Mouse (Mus musculus): ENCODE measurements around the gene Lat2. TPM values are rescaled to one million over a fixed set of nuclear protein-coding genes. Genes with fewer than 3 reads are reported as not detected.
A peak's percentile ranks its signal among the peaks of the same experiment; 100 is the strongest.

Gene Lat2
- polyA plus RNA-seq, 1 experiment from 2014 or later, result 2.5 TPM

GRCm38 (mm10) chr5:134571730-134572507 is 42.9 kb downstream of the Lat2 start:
- Histone ChIP-seq H3K4me3 (peak overlapping the region; percentile 62), H3K9ac (peak overlapping the region; percentile 60), H3K4me2 (peak overlapping the region; percentile 85), H3K4me1 (replicated peaks) (peaks cover 17% of the 10 kb centered on the region), H3K36me3 (no peaks in the 10 kb centered on the region), H3K27me3 (no peaks in the 10 kb centered on the region), H3K9me3 (replicated peaks) (no peaks in the 10 kb centered on the region), H3K27ac (peak overlapping the region; percentile 85)
- 2% methylated on average over 23 of the region's 23 CpGs for WGBS
- ATAC-seq (replicated peaks; ENCODE audit: insufficient number of reproducible peaks, insufficient read depth, low FRiP score, low read depth), result peak; percentile 54

- H3K27me3 ChIP-seq, result no peaks in the 10 kb centered on the region
- no peaks in the 10 kb centered on the region for H3K36me3 ChIP-seq
- no peak overlapping the region for H3K4me2 ChIP-seq
- H3K27ac ChIP-seq, result peak overlapping the region; percentile 55
- no peaks in the 10 kb centered on the region for H3K9me3 ChIP-seq (replicated peaks)
- H3K4me3 ChIP-seq, result no peak overlapping the region
- no peak overlapping the region for H3K9ac ChIP-seq
- ATAC-seq (replicated peaks; ENCODE audit: insufficient number of reproducible peaks, insufficient read depth, low FRiP score, low read depth), result no peak
- H3K4me1 ChIP-seq (replicated peaks), result peaks cover 17% of the 10 kb centered on the region
- 51% methylated on average over 8 of the region's 8 CpGs for WGBS
Observed at GRCm38 (mm10) chr5:134568964-134569491, 45.8 kb downstream of the Lat2 start.

- Histone ChIP-seq H3K36me3 (no peaks in the 10 kb centered on the region), H3K4me3 (no peak overlapping the region), H3K27ac (peak overlapping the region; percentile 55; the same call in 1 of the 2 replicates), H3K27me3 (no peaks in the 10 kb centered on the region), H3K4me1 (replicated peaks) (peaks cover 17% of the 10 kb centered on the region), H3K9ac (no peak overlapping the region), H3K9me3 (replicated peaks) (no peaks in the 10 kb centered on the region), H3K4me2 (no peak overlapping the region)
- WGBS, result 67% methylated on average over 3 of the region's 3 CpGs
- no peak for ATAC-seq (replicated peaks; ENCODE audit: insufficient number of reproducible peaks, insufficient read depth, low FRiP score, low read depth)
Observed at GRCm38 (mm10) chr5:134568030-134568429, 46.8 kb downstream of the Lat2 start.

- Histone ChIP-seq H3K9ac (no peak overlapping the region), H3K4me1 (replicated peaks) (peaks cover 12% of the 10 kb centered on the region), H3K27me3 (no peaks in the 10 kb centered on the region), H3K36me3 (no peaks in the 10 kb centered on the region), H3K4me3 (no peak overlapping the region), H3K27ac (no peak overlapping the region), H3K4me2 (no peak overlapping the region), H3K9me3 (replicated peaks) (no peaks in the 10 kb centered on the region)
- no peak for ATAC-seq (replicated peaks; ENCODE audit: insufficient number of reproducible peaks, insufficient read depth, low FRiP score, low read depth)
- 63% methylated on average over 4 of the region's 4 CpGs for WGBS
Observed at GRCm38 (mm10) chr5:134567445-134567844, 47.4 kb downstream of the Lat2 start.

GRCm38 (mm10) chr5:134565696-134566095 is 49.1 kb downstream of the Lat2 start:
- H3K36me3 ChIP-seq, result no peaks in the 10 kb centered on the region
- H3K27me3 ChIP-seq, result no peaks in the 10 kb centered on the region
- no peak for ATAC-seq (replicated peaks; ENCODE audit: insufficient number of reproducible peaks, insufficient read depth, low FRiP score, low read depth)
- H3K9ac ChIP-seq, result no peak overlapping the region
- 84% methylated on average over 6 of the region's 6 CpGs for WGBS
- H3K9me3 ChIP-seq (replicated peaks), result no peaks in the 10 kb centered on the region
- no peak overlapping the region for H3K27ac ChIP-seq
- H3K4me2 ChIP-seq, result no peak overlapping the region
- H3K4me3 ChIP-seq, result no peak overlapping the region
- H3K4me1 ChIP-seq (replicated peaks), result 0 out of 2 replicates have a peak, but pooled peaks cover 5% of the 10 kb centered on the region

GRCm38 (mm10) chr5:134564272-134564671 is 50.6 kb downstream of the Lat2 start:
- Histone ChIP-seq H3K4me3 (no peak overlapping the region), H3K9ac (no peak overlapping the region), H3K27me3 (no peaks in the 10 kb centered on the region), H3K27ac (no peak overlapping the region), H3K36me3 (no peaks in the 10 kb centered on the region), H3K4me2 (no peak overlapping the region), H3K4me1 (replicated peaks) (0 out of 2 replicates have a peak, but pooled peaks cover 5% of the 10 kb centered on the region), H3K9me3 (replicated peaks) (no peaks in the 10 kb centered on the region)
- WGBS, result 97% methylated on average over 2 of the region's 2 CpGs
- no peak for ATAC-seq (replicated peaks; ENCODE audit: insufficient number of reproducible peaks, insufficient read depth, low FRiP score, low read depth)

- Histone ChIP-seq H3K27me3 (no peaks in the 10 kb centered on the region), H3K4me1 (replicated peaks) (peaks cover 4% of the 10 kb centered on the region), H3K36me3 (no peaks in the 10 kb centered on the region), H3K9me3 (replicated peaks) (no peaks in the 10 kb centered on the region), H3K27ac (no peak overlapping the region), H3K9ac (no peak overlapping the region), H3K4me2 (no peak overlapping the region), H3K4me3 (no peak overlapping the region)
- no peak for ATAC-seq (replicated peaks; ENCODE audit: insufficient number of reproducible peaks, insufficient read depth, low FRiP score, low read depth)
- 74% methylated on average over 16 of the region's 16 CpGs for WGBS
Observed at GRCm38 (mm10) chr5:134560450-134561171, 54.2 kb downstream of the Lat2 start.

- no peaks in the 10 kb centered on the region for H3K9me3 ChIP-seq (replicated peaks)
- ATAC-seq (replicated peaks; ENCODE audit: insufficient number of reproducible peaks, insufficient read depth, low FRiP score, low read depth), result no peak
- no peaks in the 10 kb centered on the region for H3K36me3 ChIP-seq
- H3K27ac ChIP-seq, result no peak within 1 kb of the TSS
- no peaks in the 10 kb centered on the region for H3K27me3 ChIP-seq
- no peak within 1 kb of the TSS for H3K4me3 ChIP-seq
- WGBS, result 69% methylated on average over 7 of the region's 7 CpGs
- peaks cover 10% of the 10 kb centered on the region for H3K4me1 ChIP-seq (replicated peaks)
- no peak within 1 kb of the TSS for H3K9ac ChIP-seq
- H3K4me2 ChIP-seq, result no peak within 1 kb of the TSS
Observed at GRCm38 (mm10) chr5:134560071-134560449, 54.8 kb downstream of the Lat2 start, which contains the start of gene Syna. Gene Syna, minus strand, starts transcription at chr5:134560171.

- Histone ChIP-seq H3K4me3 (no peak overlapping the region), H3K36me3 (no peaks in the 10 kb centered on the region), H3K27ac (peak overlapping the region; percentile 49), H3K27me3 (no peaks in the 10 kb centered on the region), H3K4me1 (replicated peaks) (peaks cover 31% of the 10 kb centered on the region), H3K4me2 (0 out of 2 replicates have a peak overlapping the region, but pooled peaks have one; percentile 30), H3K9me3 (replicated peaks) (no peaks in the 10 kb centered on the region), H3K9ac (no peak overlapping the region)
- WGBS, result 7% methylated on average over 20 of the region's 20 CpGs
- peak; percentile 23; the same call in 1 of the 2 replicates for ATAC-seq (replicated peaks; ENCODE audit: insufficient number of reproducible peaks, insufficient read depth, low FRiP score, low read depth)
Observed at GRCm38 (mm10) chr5:134555463-134556164, 59.2 kb downstream of the Lat2 start.

GRCm38 (mm10) chr5:134553951-134554546 is 60.8 kb downstream of the Lat2 start:
- ATAC-seq (replicated peaks; ENCODE audit: insufficient number of reproducible peaks, insufficient read depth, low FRiP score, low read depth), result no peak
- 85% methylated on average over 5 of the region's 5 CpGs for WGBS
- peaks cover 39% of the 10 kb centered on the region for H3K4me1 ChIP-seq (replicated peaks)
- H3K27ac ChIP-seq, result no peak overlapping the region
- no peak overlapping the region for H3K4me2 ChIP-seq
- no peak overlapping the region for H3K4me3 ChIP-seq
- H3K36me3 ChIP-seq, result no peaks in the 10 kb centered on the region
- no peak overlapping the region for H3K9ac ChIP-seq
- H3K27me3 ChIP-seq, result no peaks in the 10 kb centered on the region
- no peaks in the 10 kb centered on the region for H3K9me3 ChIP-seq (replicated peaks)

Measured in heart, embryonic 15.5 days (tissue).